Mouse (Mus musculus) liver, embryonic 12.5 days (tissue): ENCODE data around the gene Zfp273. TPM values are rescaled to one million over a fixed set of nuclear protein-coding genes. Genes with fewer than 3 reads are reported as not detected.
A peak's percentile ranks its signal among the peaks of the same experiment; 100 is the strongest.
"Not testable (repeated sequence)": the region's sequence is repeated elsewhere in the genome, so short reads cannot be mapped to it uniquely, and the experiment has no call there.

Source experiments
- ATAC-seq: fragments of 200-750 bp; cut with Nextera tagmentation; 2 replicates; pipeline ENCODE4 v1.8.0; 2017; ENCODE audit warnings: moderate number of reproducible peaks, mild to moderate bottlenecking, moderate library complexity
- H3K27ac ChIP-seq: fragments of 300-500 bp; sonication (generic); 2 replicates; pipeline ENCODE4 v1.5.1; 2016; ENCODE audit warnings: mild to moderate bottlenecking
- H3K27me3 ChIP-seq: fragments of 300-500 bp; sonication (generic); replicated peaks from 2 replicates; pipeline ENCODE4 v1.6.1; 2016; ENCODE audit warnings: mild to moderate bottlenecking, moderate library complexity
- H3K36me3 ChIP-seq: fragments of 300-500 bp; sonication (generic); 2 replicates; pipeline ENCODE4 v1.6.1; 2016; ENCODE audit warnings: mild to moderate bottlenecking, moderate library complexity
- H3K4me1 ChIP-seq: fragments of 300-500 bp; sonication (generic); 2 replicates; pipeline ENCODE4 v1.6.1; 2016
- H3K4me2 ChIP-seq: fragments of 300-500 bp; sonication (generic); 2 replicates; pipeline ENCODE4 v1.6.1; 2016; ENCODE audit warnings: mild to moderate bottlenecking, moderate library complexity
- H3K4me3 ChIP-seq: fragments of 300-500 bp; sonication (generic); 2 replicates; pipeline ENCODE4 v1.5.1; 2016; ENCODE audit warnings: mild to moderate bottlenecking, moderate library complexity
- H3K9ac ChIP-seq: fragments of 300-500 bp; sonication (generic); 2 replicates; pipeline ENCODE4 v1.6.1; 2016; ENCODE audit warnings: mild to moderate bottlenecking, moderate library complexity
- H3K9me3 ChIP-seq: fragments of 300-500 bp; sonication (generic); replicated peaks from 2 replicates; pipeline ENCODE4 v1.6.1; 2016; ENCODE audit warnings: mild to moderate bottlenecking, moderate library complexity
- WGBS: fragments of 180-500 bp; shearing (Covaris S2); methylation state at CpG from one replicate; pipeline ENCODE4 v1.1.7; 2016; ENCODE audit not compliant: insufficient replicate concordance; 5-methylcytosine and 5-hydroxymethylcytosine counted together
- polyA plus RNA-seq: library from polyadenylated mRNA; unstranded; fragments of >200 nt; fragmentation: Nextera tagmentation; extraction: Ambion mirVana; gene quantifications from 2 replicates; pipeline ENCODE4 v1.2.1, GENCODE M21; 2016

The Zfp273 gene
- polyA plus RNA-seq, result 1.6 and 1.8 TPM in 2 replicates

GRCm38 (mm10) chr13:67813710-67814660 lies at the start of gene Zfp273:
Gene Zfp273, plus strand, starts transcription at chr13:67813740.
- peak within 1 kb of the TSS; percentile 71 for H3K9ac ChIP-seq
- WGBS, result 3% methylated on average over 31 of the region's 31 CpGs

GRCm38 (mm10) chr13:67779265-67780221 lies 34.0 kb upstream of the Zfp273 start, which contains the start of gene Zfp493:
Gene Zfp493, plus strand, starts transcription at chr13:67779693.
- 8% methylated on average over 26 of the region's 26 CpGs for WGBS
- no peaks in the 10 kb centered on the region for H3K27me3 ChIP-seq
- no peaks in the 10 kb centered on the region for H3K36me3 ChIP-seq
- H3K4me3 ChIP-seq, result peak within 1 kb of the TSS; percentile 70
- peak within 1 kb of the TSS; percentile 73 for H3K4me2 ChIP-seq
- peaks cover 9% of the 10 kb centered on the region for H3K4me1 ChIP-seq
- H3K27ac ChIP-seq, result no peak within 1 kb of the TSS
- H3K9me3 ChIP-seq, result no peaks in the 10 kb centered on the region; the same call in 1 of the 2 replicates
- peak; percentile 89 for ATAC-seq
- H3K9ac ChIP-seq, result peak within 1 kb of the TSS; percentile 71

More at GRCm38 (mm10) chr13:67813710-67814660, at the start of gene Zfp273:
- Histone ChIP-seq H3K36me3 (peaks cover 8% of the 10 kb centered on the region), H3K4me1 (peaks cover 8% of the 10 kb centered on the region; the same call in 1 of the 2 replicates), H3K27me3 (no peaks in the 10 kb centered on the region), H3K4me2 (peak within 1 kb of the TSS; percentile 73), H3K9me3 (no peaks in the 10 kb centered on the region), H3K4me3 (peak within 1 kb of the TSS; percentile 82), H3K27ac (peak within 1 kb of the TSS; percentile 78)
- ATAC-seq, result peak; percentile 94

- Histone ChIP-seq H3K4me1 (no peaks in the 10 kb centered on the region), H3K27me3 (no peaks in the 10 kb centered on the region), H3K36me3 (peaks cover 5% of the 10 kb centered on the region), H3K9ac (no peak overlapping the region), H3K4me3 (no peak overlapping the region), H3K27ac (no peak overlapping the region), H3K4me2 (no peak overlapping the region), H3K9me3 (0 out of 2 replicates have a peak, but pooled peaks cover 5% of the 10 kb centered on the region)
- 79% methylated on average over 10 of the region's 10 CpGs for WGBS
- no peak for ATAC-seq
Measured at GRCm38 (mm10) chr13:67791921-67792455, 21.6 kb upstream of the Zfp273 start.

GRCm38 (mm10) chr13:67798618-67799017 lies 14.9 kb upstream of the Zfp273 start:
- no peak overlapping the region for H3K4me3 ChIP-seq
- H3K36me3 ChIP-seq, result no peaks in the 10 kb centered on the region
- no peaks in the 10 kb centered on the region for H3K9me3 ChIP-seq
- no peak overlapping the region for H3K27ac ChIP-seq
- H3K4me1 ChIP-seq, result no peaks in the 10 kb centered on the region
- H3K4me2 ChIP-seq, result no peak overlapping the region
- no peak overlapping the region for H3K9ac ChIP-seq
- no peaks in the 10 kb centered on the region for H3K27me3 ChIP-seq
- 80% methylated on average over 3 of the region's 3 CpGs for WGBS
- no peak for ATAC-seq

GRCm38 (mm10) chr13:67799151-67799550 lies 14.4 kb upstream of the Zfp273 start:
- not testable (repeated sequence) for ATAC-seq, H3K9ac ChIP-seq, H3K27me3 ChIP-seq, H3K27ac ChIP-seq, H3K4me1 ChIP-seq, H3K4me3 ChIP-seq, H3K4me2 ChIP-seq, H3K9me3 ChIP-seq, H3K36me3 ChIP-seq
- 72% methylated on average over 3 of the region's 3 CpGs for WGBS

GRCm38 (mm10) chr13:67811651-67812210 lies 1.8 kb upstream of the Zfp273 start:
- no peak overlapping the region for H3K27ac ChIP-seq
- ATAC-seq, result no peak
- no peak overlapping the region for H3K9ac ChIP-seq
- no peak overlapping the region for H3K4me2 ChIP-seq
- peaks cover 8% of the 10 kb centered on the region; the same call in 1 of the 2 replicates for H3K4me1 ChIP-seq
- no peaks in the 10 kb centered on the region for H3K27me3 ChIP-seq
- H3K9me3 ChIP-seq, result no peaks in the 10 kb centered on the region
- whole genome bisulfite sequencing, result 51% methylated on average over 1 of the region's 1 CpGs
- H3K4me3 ChIP-seq, result no peak overlapping the region
- peaks cover 3% of the 10 kb centered on the region; the same call in 1 of the 2 replicates for H3K36me3 ChIP-seq

GRCm38 (mm10) chr13:67812961-67813709 lies 405 bp upstream of the Zfp273 start:
- no peak for ATAC-seq
- H3K9me3 ChIP-seq, result no peaks in the 10 kb centered on the region
- peak overlapping the region; percentile 82 for H3K4me3 ChIP-seq
- peaks cover 8% of the 10 kb centered on the region; the same call in 1 of the 2 replicates for H3K4me1 ChIP-seq
- peak overlapping the region; percentile 78 for H3K27ac ChIP-seq
- H3K9ac ChIP-seq, result peak overlapping the region; percentile 71
- peak overlapping the region; percentile 73 for H3K4me2 ChIP-seq
- peaks cover 3% of the 10 kb centered on the region; the same call in 1 of the 2 replicates for H3K36me3 ChIP-seq
- 76% methylated on average over 8 of the region's 8 CpGs for WGBS
- no peaks in the 10 kb centered on the region for H3K27me3 ChIP-seq

GRCm38 (mm10) chr13:67818636-67819035 lies 5.1 kb downstream of the Zfp273 start:
- H3K9me3 ChIP-seq, result no peaks in the 10 kb centered on the region
- H3K27ac ChIP-seq, result no peak overlapping the region
- H3K36me3 ChIP-seq, result peaks cover 29% of the 10 kb centered on the region
- H3K4me3 ChIP-seq, result no peak overlapping the region
- H3K9ac ChIP-seq, result no peak overlapping the region
- no peak overlapping the region for H3K4me2 ChIP-seq
- ATAC-seq, result no peak
- WGBS, result 71% methylated on average over 1 of the region's 1 CpGs
- H3K4me1 ChIP-seq, result peaks cover 3% of the 10 kb centered on the region; the same call in 1 of the 2 replicates
- H3K27me3 ChIP-seq, result no peaks in the 10 kb centered on the region

- Histone ChIP-seq H3K27me3 (no peaks in the 10 kb centered on the region), H3K4me2 (peak within 1 kb of the TSS; percentile 74), H3K27ac (no peak within 1 kb of the TSS), H3K9me3 (0 out of 2 replicates have a peak, but pooled peaks cover 3% of the 10 kb centered on the region), H3K4me3 (peak within 1 kb of the TSS; percentile 67), H3K36me3 (peaks cover 8% of the 10 kb centered on the region), H3K9ac (peak within 1 kb of the TSS; percentile 66), H3K4me1 (no peaks in the 10 kb centered on the region)
- 7% methylated on average over 14 of the region's 14 CpGs for WGBS
- peak; percentile 75 for ATAC-seq
Measured at GRCm38 (mm10) chr13:67830911-67831336, 17.4 kb downstream of the Zfp273 start, which contains the start of gene Gm10037. Gene Gm10037, plus strand, starts transcription at chr13:67831106.

GRCm38 (mm10) chr13:67833137-67833536 lies 19.6 kb downstream of the Zfp273 start:
- H3K27ac ChIP-seq, H3K4me1 ChIP-seq, ATAC-seq, H3K36me3 ChIP-seq, H3K4me2 ChIP-seq, H3K27me3 ChIP-seq, H3K9me3 ChIP-seq, H3K9ac ChIP-seq, H3K4me3 ChIP-seq: not testable (repeated sequence)
